Mouse (Mus musculus) E14TG2a.4 (cell line): ENCODE data around the gene Eme2.

Source experiments
- H3K27me3 ChIP-seq: 2 replicates; pipeline ENCODE4 v1.6.1; 2014; ENCODE audit warnings: low read length, control low read depth; ENCODE audit not compliant: insufficient read depth
- H3K36me3 ChIP-seq: 2 replicates; pipeline ENCODE4 v1.6.1; 2014; ENCODE audit warnings: low read length, control low read depth; ENCODE audit not compliant: insufficient read depth
- H3K4me1 ChIP-seq: replicated peaks from 2 replicates; pipeline ENCODE4 v1.6.1; 2014; ENCODE audit warnings: low read depth, low read length, control low read depth
- H3K4me3 ChIP-seq: replicated peaks from 2 replicates; pipeline ENCODE4 v1.5.1; 2014; ENCODE audit warnings: mild to moderate bottlenecking, low read length
- H3K9me3 ChIP-seq: 2 replicates; pipeline ENCODE4 v1.6.1; 2014; ENCODE audit warnings: low read length, control low read depth
- CTCF ChIP-seq: conservative IDR thresholded peaks from 2 replicates; pipeline ENCODE4 v1.5.1; 2014; ENCODE audit warnings: low read length
- NANOG ChIP-seq: IDR thresholded peaks from 2 replicates; pipeline ENCODE4 v1.6.1; 2014; ENCODE audit warnings: borderline replicate concordance, low read length, mixed read lengths
- POU5F1 ChIP-seq: IDR thresholded peaks from 2 replicates; pipeline ENCODE4 v1.6.1; 2014; ENCODE audit warnings: low read length, borderline replicate concordance

Gene Eme2

GRCm38 (mm10) chr17:24855838-24856464 is 38.9 kb downstream of the Eme2 start:
- H3K4me3 ChIP-seq: no peak overlapping the region
- peaks cover 32% of the 10 kb centered on the region for H3K4me1 ChIP-seq
- H3K9me3 ChIP-seq: no peaks in the 10 kb centered on the region
- H3K27me3 ChIP-seq: peaks cover 9% of the 10 kb centered on the region
- peaks cover 61% of the 10 kb centered on the region for H3K36me3 ChIP-seq
- TF ChIP-seq NANOG: no peak
- no peak for TF ChIP-seq CTCF
- no peak for TF ChIP-seq POU5F1

DNA sequence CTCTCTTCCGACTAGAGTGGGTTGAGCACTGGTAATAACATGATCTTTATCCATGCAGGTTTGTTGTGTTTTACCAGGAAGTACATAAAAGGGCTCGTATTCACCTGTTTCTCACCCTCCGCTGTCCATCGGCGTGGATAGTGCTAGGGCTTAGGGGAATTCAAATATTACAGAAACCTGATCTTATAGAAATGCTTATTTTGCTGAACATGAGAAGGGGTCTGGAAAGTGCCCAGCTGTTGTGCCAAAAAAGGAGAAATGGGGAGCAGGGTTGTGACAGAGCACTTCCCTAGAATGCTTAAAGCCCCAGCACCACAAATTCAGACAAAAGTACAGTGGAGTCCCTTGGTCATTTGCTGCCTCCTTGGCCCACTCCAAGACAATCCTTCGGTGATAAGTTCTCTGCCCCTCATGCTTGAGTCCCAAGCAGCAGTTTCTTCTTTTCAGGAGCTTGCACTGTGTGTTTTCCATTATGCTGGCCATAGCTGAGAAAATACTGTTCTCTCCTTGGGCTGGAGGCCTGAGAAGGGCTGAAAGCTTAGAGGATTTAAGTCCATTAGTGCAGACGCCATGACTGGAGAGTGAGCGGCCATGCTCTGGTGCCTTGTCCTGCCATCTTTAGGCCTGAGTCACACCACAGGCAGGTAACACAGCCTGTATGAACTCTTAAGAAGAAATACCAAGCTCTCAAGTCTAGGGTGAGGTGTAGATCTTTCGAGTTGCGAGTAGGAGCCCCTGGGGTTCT is 43.3 kb downstream of the Eme2 start:
- Histone ChIP-seq H3K27me3 (peaks cover 10% of the 10 kb centered on the region), H3K4me3 (peak overlapping the region; percentile 98), H3K36me3 (peaks cover 40% of the 10 kb centered on the region), H3K4me1 (peaks cover 25% of the 10 kb centered on the region), H3K9me3 (no peaks in the 10 kb centered on the region)
- TF ChIP-seq NANOG: no peak
- no peak for TF ChIP-seq CTCF
- TF ChIP-seq POU5F1: no peak

DNA sequence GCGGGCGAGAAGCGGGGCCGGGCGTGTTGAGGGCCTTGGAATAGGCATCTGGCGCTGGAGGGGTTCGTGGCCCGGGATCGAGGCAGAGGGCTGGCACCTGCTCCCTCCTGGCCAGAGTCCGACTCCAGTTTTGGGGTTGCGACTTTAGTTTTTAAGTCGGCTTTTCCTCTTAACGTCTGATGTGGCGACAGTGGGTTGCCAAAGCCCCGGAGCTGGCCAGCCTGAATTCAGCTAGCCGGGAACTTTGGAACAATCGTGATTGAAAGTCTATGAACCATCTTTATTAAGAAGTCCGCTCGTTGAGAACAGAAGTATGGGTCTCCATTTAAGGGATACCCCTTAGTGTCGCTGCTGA is 44.1 kb downstream of the Eme2 start:
- Histone ChIP-seq H3K27me3 (peaks cover 10% of the 10 kb centered on the region), H3K4me1 (peaks cover 21% of the 10 kb centered on the region), H3K9me3 (no peaks in the 10 kb centered on the region), H3K36me3 (peaks cover 32% of the 10 kb centered on the region), H3K4me3 (peak overlapping the region; percentile 98)
- TF ChIP-seq NANOG (no peak), CTCF (no peak), POU5F1 (no peak)

DNA sequence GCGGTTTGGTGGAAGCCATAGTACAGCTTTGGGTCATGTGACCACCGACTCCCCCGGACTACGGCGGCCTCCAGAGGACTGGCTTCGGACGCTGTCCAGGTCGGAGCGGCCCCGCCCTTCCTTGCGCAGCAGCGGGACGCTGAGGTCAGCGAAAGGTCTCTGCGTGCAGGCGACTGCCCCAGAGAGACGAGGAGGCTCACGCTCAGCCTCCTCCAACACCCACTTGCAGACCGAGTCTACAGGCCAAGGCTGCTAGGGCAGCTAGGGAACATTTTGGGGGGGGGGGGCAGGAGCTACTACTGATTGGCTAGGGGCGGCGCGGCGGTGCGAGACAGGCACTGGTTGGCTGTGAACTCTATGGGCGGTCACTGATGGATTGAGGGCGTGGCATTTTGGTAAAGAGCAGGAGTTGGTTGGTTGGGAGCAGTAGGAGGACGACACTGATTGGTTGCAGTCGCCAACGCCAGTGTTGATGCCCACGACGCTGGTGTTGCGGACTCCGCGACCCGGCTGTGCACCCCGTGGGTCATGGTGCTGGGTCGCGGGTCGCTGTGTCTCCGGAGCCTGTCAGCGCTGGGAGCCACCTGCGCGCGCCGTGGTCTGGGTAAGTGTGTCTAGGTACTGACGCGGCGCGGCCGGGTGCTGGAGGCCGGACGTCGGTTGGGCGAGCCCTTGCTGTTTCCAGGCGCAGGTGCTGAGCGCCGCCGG is 44.7 kb downstream of the Eme2 start, which contains the start of gene Fahd1:
Gene Fahd1 (minus strand): TSS at position 300 of the 708 bp plus-strand sequence.
- no peak for TF ChIP-seq CTCF
- no peak for TF ChIP-seq NANOG
- no peak for TF ChIP-seq POU5F1
- peak within 1 kb of the TSS; percentile 98 for H3K4me3 ChIP-seq
- no peaks in the 10 kb centered on the region for H3K9me3 ChIP-seq
- H3K36me3 ChIP-seq: peaks cover 26% of the 10 kb centered on the region
- peaks cover 10% of the 10 kb centered on the region for H3K27me3 ChIP-seq
- peaks cover 23% of the 10 kb centered on the region for H3K4me1 ChIP-seq

- TF ChIP-seq POU5F1: no peak
- Histone ChIP-seq H3K36me3 (peaks cover 24% of the 10 kb centered on the region), H3K9me3 (no peaks in the 10 kb centered on the region), H3K27me3 (peaks cover 10% of the 10 kb centered on the region), H3K4me3 (peak overlapping the region; percentile 98), H3K4me1 (peaks cover 29% of the 10 kb centered on the region)
These were observed 45.2 kb downstream of the Eme2 start for GRCm38 (mm10) chr17:24849733-24850064.

GRCm38 (mm10) chr17:24848600-24849031 is 46.3 kb downstream of the Eme2 start:
- H3K4me3 ChIP-seq: peak overlapping the region; percentile 98
- peaks cover 18% of the 10 kb centered on the region for H3K36me3 ChIP-seq
- H3K9me3 ChIP-seq: no peaks in the 10 kb centered on the region
- no peak for TF ChIP-seq CTCF
- TF ChIP-seq POU5F1: no peak
- no peak for TF ChIP-seq NANOG
- peaks cover 13% of the 10 kb centered on the region for H3K27me3 ChIP-seq
- peaks cover 36% of the 10 kb centered on the region for H3K4me1 ChIP-seq

DNA sequence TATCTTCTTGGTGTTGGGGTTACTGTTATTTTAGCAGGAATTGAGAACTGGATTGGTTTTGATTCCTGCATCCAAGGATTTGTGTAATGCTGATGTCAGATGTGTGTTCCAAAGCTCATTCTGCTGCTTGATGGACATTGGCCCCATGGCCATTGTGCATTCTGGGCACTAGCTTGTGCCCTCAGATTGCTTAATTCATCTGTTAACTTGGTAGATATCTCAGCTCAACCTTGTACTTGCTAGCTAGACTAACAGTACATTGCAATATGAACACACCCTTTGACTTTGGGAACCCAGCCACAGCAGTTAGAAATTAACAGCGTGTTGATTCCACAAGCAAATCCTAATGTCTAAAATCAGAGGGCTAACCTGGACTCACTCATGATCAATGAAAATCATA is 47.5 kb downstream of the Eme2 start:
- Histone ChIP-seq H3K4me1 (peaks cover 36% of the 10 kb centered on the region), H3K4me3 (no peak overlapping the region), H3K9me3 (no peaks in the 10 kb centered on the region), H3K36me3 (peaks cover 8% of the 10 kb centered on the region), H3K27me3 (peaks cover 13% of the 10 kb centered on the region)
- TF ChIP-seq CTCF: no peak
- TF ChIP-seq POU5F1: no peak
- TF ChIP-seq NANOG: no peak

GRCm38 (mm10) chr17:24844525-24844924 is 50.4 kb downstream of the Eme2 start:
- H3K4me3 ChIP-seq: no peak overlapping the region
- no peaks in the 10 kb centered on the region for H3K9me3 ChIP-seq
- H3K36me3 ChIP-seq: peaks cover 8% of the 10 kb centered on the region; the same call in 1 of the 2 replicates
- TF ChIP-seq CTCF (no peak), POU5F1 (no peak), NANOG (no peak)
- peaks cover 26% of the 10 kb centered on the region for H3K4me1 ChIP-seq
- peaks cover 4% of the 10 kb centered on the region; the same call in 1 of the 2 replicates for H3K27me3 ChIP-seq
